In genomic region chr14:124606036-124606711, GRCm38 (mm10) we compare ENCODE assay signal across 14 mouse cellular contexts.
A peak's percentile ranks its signal among the peaks of the same experiment; 100 is the strongest.
DNase-seq lines count a peak whose midpoint lies in the region; ATAC-seq and TF ChIP-seq lines count a peak whose summit lies in the region.
"Had no signal": no experiment of that assay in that cellular context is flagged by ENCODE, and none has a peak within 500 bp of the region (broad histone marks: within the 10 kb centered on the region; RNA-seq: fewer than 3 reads in every experiment).

No protein-coding gene starts in this region.

- 83% methylated on average over 2 of the region's 2 CpGs for WGBS in forebrain, postnatal 0 days
- 78% methylated on average over 2 of the region's 2 CpGs for WGBS in forebrain, embryonic 15.5 days

- H3K4me3 ChIP-seq in forebrain, postnatal 0 days (ENCODE audit: low read depth, low read length), result no peak overlapping the region
- no peak overlapping the region for H3K4me3 ChIP-seq in forebrain, embryonic 15.5 days
- no peak overlapping the region for H3K4me3 ChIP-seq in layer of hippocampus, adult 2 months
- H3K4me3 ChIP-seq: embryonic facial prominence, embryonic 13.5 days; neural tube, embryonic 13.5 days had no signal

- no peak overlapping the region for H3K9ac ChIP-seq in forebrain, postnatal 0 days
- no peak overlapping the region for H3K9ac ChIP-seq in forebrain, embryonic 15.5 days (replicated peaks)
- H3K9ac ChIP-seq: embryonic facial prominence, embryonic 13.5 days; lung, embryonic 14.5 days; neural tube, embryonic 13.5 days had no signal

- peak; percentile 44 for DNase-seq in forebrain, postnatal 0 days
- DNase-seq in brain, adult 2 months (ENCODE audit: low read depth, low spot score), result peak; percentile 95
- DNase-seq in cerebellum, adult 8-10 months, result peak; percentile 68
- peak; percentile 61 for DNase-seq in layer of hippocampus, adult 2 months (ENCODE audit: low spot score in 2 of 2)
- DNase-seq in heart, postnatal 4 days, result no peak
- DNase-seq in thymus, adult 18-20 months, result no peak
- DNase-seq in gastrocnemius, postnatal 4 days (ENCODE audit: low spot score in 2 of 2), result no peak
- DNase-seq: adrenal gland, adult 2 months; gastrocnemius, postnatal 36 days; liver; lung, embryonic 14.5 days had no signal

- no peak overlapping the region for H3K4me2 ChIP-seq in forebrain, postnatal 0 days (ENCODE audit: low read depth)
- H3K4me2 ChIP-seq in forebrain, embryonic 15.5 days (replicated peaks), result no peak overlapping the region
- H3K4me2 ChIP-seq: embryonic facial prominence, embryonic 13.5 days; lung, embryonic 14.5 days; neural tube, embryonic 13.5 days had no signal

- peak; percentile 63 for ATAC-seq in forebrain, postnatal 0 days
- ATAC-seq in forebrain, embryonic 15.5 days (replicated peaks), result no peak

- H3K36me3 ChIP-seq in forebrain, postnatal 0 days (ENCODE audit: insufficient read depth), result no peaks in the 10 kb centered on the region; the same call in 1 of the 2 replicates
- H3K36me3 ChIP-seq in forebrain, embryonic 15.5 days, result no peaks in the 10 kb centered on the region
- H3K36me3 ChIP-seq: embryonic facial prominence, embryonic 13.5 days had no signal

- TF ChIP-seq CTCF in forebrain, postnatal 0 days (IDR thresholded peaks at IDR 0.05; ENCODE audit: low read depth), result no peak
- TF ChIP-seq CTCF in layer of hippocampus, adult 2 months (conservative IDR thresholded peaks at IDR 0.05), result peak; percentile 45

- no peak overlapping the region for H3K27ac ChIP-seq in forebrain, postnatal 0 days (ENCODE audit: low read depth, low read length)
- H3K27ac ChIP-seq in forebrain, embryonic 15.5 days (replicated peaks), result no peak overlapping the region
- peak overlapping the region; percentile 84 for H3K27ac ChIP-seq in layer of hippocampus, adult 2 months
- H3K27ac ChIP-seq: embryonic facial prominence, embryonic 13.5 days; neural tube, embryonic 13.5 days had no signal

- H3K27me3 ChIP-seq in forebrain, postnatal 0 days (ENCODE audit: insufficient read depth, low read length), result no peaks in the 10 kb centered on the region
- H3K27me3 ChIP-seq in forebrain, embryonic 15.5 days, result no peaks in the 10 kb centered on the region
- H3K27me3 ChIP-seq: embryonic facial prominence, embryonic 13.5 days; neural tube, embryonic 13.5 days had no signal

- no peaks in the 10 kb centered on the region for H3K9me3 ChIP-seq in forebrain, postnatal 0 days (ENCODE audit: low read length)
- no peaks in the 10 kb centered on the region for H3K9me3 ChIP-seq in forebrain, embryonic 15.5 days
- H3K9me3 ChIP-seq: embryonic facial prominence, embryonic 13.5 days; neural tube, embryonic 13.5 days had no signal

- no peaks in the 10 kb centered on the region for H3K4me1 ChIP-seq in forebrain, postnatal 0 days (ENCODE audit: insufficient read depth)
- no peaks in the 10 kb centered on the region for H3K4me1 ChIP-seq in forebrain, embryonic 15.5 days
- H3K4me1 ChIP-seq: embryonic facial prominence, embryonic 13.5 days; neural tube, embryonic 13.5 days had no signal

Comparison
In these comparisons a context has a peak if more than half of its experiments do, and no peak if none do; other contexts are left out.
1. DNase-seq: peak in forebrain, postnatal 0 days (single experiment), brain, adult 2 months (single experiment), cerebellum, adult 8-10 months (single experiment) and layer of hippocampus, adult 2 months (2 of 2); none in heart, postnatal 4 days (single experiment), thymus, adult 18-20 months (0 of 2) and gastrocnemius, postnatal 4 days (0 of 2).